Mouse (Mus musculus): ENCODE data around the gene Hspa5.
A peak's percentile ranks its signal among the peaks of the same experiment; 100 is the strongest.
"Not testable (repeated sequence)": the region's sequence is repeated elsewhere in the genome, so short reads cannot be mapped to it uniquely, and the experiment has no call there.

The Hspa5 gene

DNA sequence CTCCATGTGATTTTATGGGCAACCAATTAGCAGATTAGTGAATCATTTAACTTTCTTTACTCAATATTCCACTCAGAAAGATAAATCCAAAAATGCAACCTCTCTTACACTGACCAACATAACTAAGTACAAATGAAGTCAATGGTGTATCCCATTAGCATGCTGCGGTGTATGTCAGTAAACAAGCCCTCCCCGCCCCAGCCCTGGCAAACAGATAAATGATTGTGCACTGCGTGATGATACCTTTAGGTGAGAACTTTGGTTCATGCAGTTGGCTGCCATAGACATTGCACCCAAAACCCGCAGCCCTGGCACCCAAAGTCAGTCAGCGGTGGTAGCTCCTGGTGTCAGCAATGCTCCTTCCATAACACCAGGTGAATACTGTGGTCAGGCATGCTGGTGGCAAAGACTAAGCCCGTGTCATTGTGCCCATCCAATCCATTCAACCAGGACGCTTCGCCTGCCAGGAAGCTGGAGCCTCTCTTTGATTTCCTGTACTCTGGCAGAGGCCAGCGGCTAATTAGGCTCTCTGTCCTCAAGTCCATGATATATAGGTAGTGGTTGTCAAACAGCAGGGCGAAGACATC lies 33.7 kb downstream of the Hspa5 start:
- no peak for DNase-seq (ENCODE audit: low spot score in 2 of 2)

DNA sequence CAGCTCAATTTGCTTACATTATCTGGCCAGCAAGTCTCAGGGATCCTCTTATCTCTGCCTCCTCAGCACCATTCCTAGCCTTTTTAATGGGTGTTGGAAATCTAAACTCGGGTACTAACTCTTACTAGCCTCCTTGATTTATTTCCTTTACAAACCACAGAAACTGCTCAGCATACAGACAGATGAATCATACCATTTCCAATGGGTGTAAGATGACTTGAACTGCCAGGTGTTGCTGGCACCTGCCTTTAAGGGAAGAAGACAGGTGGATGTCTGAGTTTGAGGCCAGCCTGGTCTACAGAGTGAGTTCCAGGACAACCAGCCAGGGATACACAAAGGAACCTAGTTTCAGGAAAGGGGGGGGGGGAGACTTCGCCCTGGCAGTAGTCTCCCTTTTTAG lies 36.3 kb downstream of the Hspa5 start:
- no peak for DNase-seq (ENCODE audit: low spot score in 2 of 2)

DNA sequence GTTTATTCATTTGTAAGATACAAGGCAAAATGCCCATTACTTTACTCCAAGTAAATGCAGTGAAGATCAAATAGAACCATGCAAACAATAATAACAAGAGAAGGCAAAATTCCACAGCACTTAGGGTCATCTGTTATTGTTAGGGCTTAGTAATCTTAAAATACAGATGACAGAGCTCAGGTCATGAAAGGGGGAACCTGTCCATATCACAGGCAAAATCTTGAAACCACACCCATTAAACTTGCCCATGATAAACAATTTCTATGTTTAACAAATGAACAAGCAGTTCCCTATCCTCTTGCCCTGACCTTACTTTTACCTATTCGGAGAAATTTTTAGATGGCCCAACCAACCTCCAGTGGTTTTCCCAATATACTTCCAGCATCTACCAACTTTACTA lies 37.8 kb downstream of the Hspa5 start:
- DNase-seq (ENCODE audit: low spot score in 2 of 2): no peak

DNA sequence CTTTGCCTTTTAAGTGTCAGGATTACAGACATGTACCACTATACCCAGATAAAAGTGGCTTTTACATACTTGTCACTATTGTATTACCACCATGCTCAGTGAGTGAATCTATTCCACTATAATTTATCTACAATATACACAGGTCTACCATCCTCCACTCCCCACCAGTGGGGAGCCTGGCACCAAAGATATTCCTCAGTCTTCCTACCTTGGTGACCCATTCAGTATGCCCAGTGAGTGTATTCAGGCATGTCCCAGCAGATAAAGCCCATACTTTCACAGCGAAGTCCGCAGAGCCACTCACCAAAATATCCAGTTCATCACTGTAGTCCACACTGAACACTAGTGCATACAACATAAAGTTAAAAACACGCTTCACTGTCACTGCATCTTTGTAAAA lies 39.0 kb downstream of the Hspa5 start:
- DNase-seq (ENCODE audit: low spot score in 2 of 2): no peak

DNA sequence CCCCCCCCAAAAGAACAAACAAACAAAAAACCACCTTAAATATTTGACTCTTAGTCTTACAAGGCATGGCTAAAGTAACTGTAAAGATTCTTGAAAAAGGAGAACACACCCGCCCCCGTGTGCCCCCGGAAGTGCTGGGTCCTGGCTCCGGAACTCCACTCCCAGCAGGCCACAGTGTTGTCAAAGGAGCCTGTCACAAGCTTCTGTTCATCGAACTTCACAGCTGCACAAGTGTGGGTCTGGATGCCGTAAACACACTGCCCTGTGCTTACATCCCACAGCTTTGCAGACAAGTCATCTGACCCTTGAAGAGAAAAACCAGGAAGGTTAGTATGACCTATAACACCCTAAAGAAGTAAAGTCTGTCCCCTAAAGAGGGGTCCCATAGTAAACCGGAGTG lies 40.9 kb downstream of the Hspa5 start:
- DNase-seq (ENCODE audit: low spot score in 2 of 2): no peak

DNA sequence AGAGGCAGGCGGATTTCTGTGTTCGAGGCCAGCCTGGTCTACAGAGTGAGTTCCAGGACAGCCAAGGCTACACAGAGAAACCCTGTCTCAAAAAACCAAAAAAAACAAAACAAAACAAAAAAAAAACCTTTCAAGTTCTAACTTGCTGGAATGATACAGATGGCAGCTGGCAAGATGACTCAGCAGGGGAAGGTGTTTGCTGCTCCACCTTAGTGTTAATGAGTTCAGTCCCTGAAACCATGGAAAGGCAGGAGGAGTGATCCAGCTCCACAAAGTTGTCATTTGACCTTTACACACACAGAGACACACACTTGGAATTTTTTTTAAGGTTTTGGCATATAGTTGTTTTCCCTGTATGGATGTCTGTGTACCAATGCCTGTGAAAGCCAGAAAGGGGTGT lies 44.1 kb downstream of the Hspa5 start:
- DNase-seq (ENCODE audit: low spot score in 2 of 2): not testable (repeated sequence)

DNA sequence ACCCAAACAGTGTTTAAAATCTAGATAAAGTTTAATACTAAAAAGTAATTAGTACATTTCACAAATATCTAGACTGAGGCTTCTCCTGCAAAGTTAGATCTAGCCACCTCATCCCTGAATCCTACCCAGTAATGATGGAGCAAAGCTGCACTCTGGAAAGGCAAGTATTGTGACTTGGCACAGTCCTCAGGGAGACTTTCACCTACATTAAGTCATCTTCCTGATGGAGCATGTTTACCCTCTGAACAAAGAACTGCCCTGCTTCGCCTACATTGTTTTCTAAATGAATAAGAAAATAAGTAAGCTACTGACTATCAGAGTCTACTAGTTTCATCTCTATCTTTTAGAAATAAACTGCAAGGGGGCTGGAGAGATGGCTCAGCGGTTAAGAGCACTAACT lies 46.7 kb downstream of the Hspa5 start:
- DNase-seq (ENCODE audit: low spot score in 2 of 2): no peak

DNA sequence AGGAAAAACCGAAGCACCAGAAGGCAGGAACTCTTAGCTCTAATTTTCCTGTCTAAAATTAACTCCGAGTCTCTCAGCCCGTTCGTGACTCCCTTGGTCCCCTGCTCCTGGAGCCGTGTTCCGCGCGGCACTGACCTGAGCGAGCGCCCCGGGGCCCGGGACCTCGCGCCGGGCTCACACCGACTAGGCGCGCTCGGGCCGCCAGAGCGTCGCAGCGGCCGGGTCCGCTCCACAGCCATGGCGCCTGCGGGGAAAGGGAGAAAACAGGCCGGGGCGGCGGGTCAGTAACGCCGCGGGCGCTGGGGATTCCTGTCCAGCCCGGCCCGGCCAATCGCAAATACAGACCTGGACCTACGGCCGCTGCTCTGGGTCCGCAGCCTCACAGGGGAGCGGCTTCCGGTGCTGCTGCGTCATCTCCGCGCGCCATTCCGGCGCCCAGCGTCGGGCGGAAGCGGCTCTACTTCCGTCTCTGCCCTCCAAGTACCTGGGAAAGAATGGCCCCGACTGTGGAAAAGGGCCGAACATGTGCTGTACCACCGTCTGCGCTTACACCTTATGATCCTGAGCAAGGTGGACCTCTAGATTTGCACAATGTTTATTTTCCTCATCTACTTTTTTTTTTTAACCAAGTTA lies 54.2 kb downstream of the Hspa5 start, which contains the start of gene Fbxw2:
Fbxw2 (minus strand) TSS at position 485 of the 633 bp plus-strand sequence.
- peak; percentile 80 to 85 for DNase-seq (ENCODE audit: low spot score in 2 of 2)

DNA sequence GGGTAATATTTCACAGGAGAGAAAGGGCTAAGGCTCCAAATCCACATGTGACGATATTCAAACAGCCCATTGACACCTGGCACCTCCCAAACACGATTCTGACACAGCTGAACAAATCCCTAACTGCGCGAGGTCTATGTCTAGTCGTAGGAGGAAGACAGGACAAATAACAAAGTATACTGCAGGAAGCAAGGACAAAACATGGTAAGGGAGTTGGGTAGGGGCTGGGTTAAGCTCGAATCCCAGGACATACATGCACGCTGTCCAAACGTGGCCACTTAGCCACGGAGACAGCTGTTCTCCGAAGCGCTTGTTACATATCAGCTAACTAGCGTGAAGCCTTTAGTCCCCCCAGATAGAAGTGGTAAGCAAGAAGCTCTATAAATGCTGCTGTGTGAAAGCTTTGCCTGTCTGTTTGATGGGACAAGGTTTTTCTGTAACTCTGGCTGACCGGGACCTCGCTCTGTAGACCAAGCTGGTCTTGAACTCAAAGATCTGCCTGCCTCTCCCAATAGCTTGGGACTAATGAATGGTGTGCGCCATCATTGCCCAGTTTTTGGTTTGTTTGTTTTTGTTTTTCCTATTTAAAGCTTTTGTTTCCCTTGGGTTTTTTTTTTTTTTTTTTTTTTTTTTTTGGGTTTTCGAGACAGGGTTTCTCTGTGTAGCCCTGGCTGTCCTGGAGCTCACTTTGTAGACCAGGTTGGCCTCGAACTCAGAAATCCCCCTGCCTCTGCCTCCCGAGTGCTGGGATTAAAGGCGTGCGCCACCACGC lies 54.9 kb downstream of the Hspa5 start:
- no peak for DNase-seq (ENCODE audit: low spot score in 2 of 2)

All from urinary bladder, adult 18-20 months (tissue).